Mouse (Mus musculus) olfactory bulb, adult 2 months (tissue): ENCODE measurements at regions not wholly inside any gene's neighbourhood (a gene's known extent, or its start where the extent isn't known, plus 50 kb on each side); places are given as distances from the start of the nearest gene placed in this dataset.

Experiments
- H3K27ac ChIP-seq: fragments of 200-500 bp; 2 replicates; pipeline ENCODE4 v1.5.1; 2012; ENCODE audit warnings: low read depth, low read length; ENCODE audit not compliant: insufficient read depth
- H3K4me1 ChIP-seq: fragments of 200-500 bp; 2 replicates; pipeline ENCODE4 v1.6.1; 2012; ENCODE audit warnings: low read length; ENCODE audit not compliant: control insufficient read depth, insufficient read depth
- H3K4me3 ChIP-seq: fragments of 200-500 bp; 2 replicates; pipeline ENCODE4 v1.5.1; 2012; ENCODE audit warnings: mild to moderate bottlenecking, low read depth, low read length, moderate library complexity; ENCODE audit not compliant: insufficient read depth
- CTCF ChIP-seq: fragments of 200-500 bp; IDR thresholded peaks from 2 replicates; pipeline ENCODE4 v1.5.1; 2012; ENCODE audit warnings: low read depth, mild to moderate bottlenecking, low read length, moderate library complexity; ENCODE audit not compliant: insufficient read depth
- POLR2A ChIP-seq: fragments of 200-500 bp; IDR thresholded peaks from 2 replicates; pipeline ENCODE4 v1.6.1; 2012; ENCODE audit warnings: mild to moderate bottlenecking, low read depth, low read length, moderate library complexity; ENCODE audit not compliant: insufficient read depth
- WGBS: fragments of 180-500 bp; shearing (Covaris S2); methylation state at CpG from one replicate; pipeline ENCODE4 v1.1.7; 2018; 5-methylcytosine and 5-hydroxymethylcytosine counted together

GRCm38 (mm10) chr4:101331231-101331630 lies 66.1 kb upstream of the Jak1 start:
- peaks cover 4% of the 10 kb centered on the region for H3K4me1 ChIP-seq
- H3K27ac ChIP-seq, result no peak overlapping the region
- no peak for TF ChIP-seq POLR2A
- TF ChIP-seq CTCF, result no peak
- H3K4me3 ChIP-seq, result no peak overlapping the region
- 91% methylated on average over 4 of the region's 4 CpGs for WGBS

GRCm38 (mm10) chr4:101329060-101329459 lies 64.0 kb upstream of the Jak1 start:
- no peak overlapping the region for H3K27ac ChIP-seq
- TF ChIP-seq POLR2A, result no peak
- TF ChIP-seq CTCF, result no peak
- H3K4me1 ChIP-seq, result peaks cover 4% of the 10 kb centered on the region
- 92% methylated on average over 7 of the region's 7 CpGs for WGBS
- H3K4me3 ChIP-seq, result no peak overlapping the region

- no peak overlapping the region for H3K4me3 ChIP-seq
- TF ChIP-seq POLR2A (no peak), CTCF (no peak)
- H3K27ac ChIP-seq, result no peak overlapping the region
- H3K4me1 ChIP-seq, result peaks cover 4% of the 10 kb centered on the region
- WGBS, result 88% methylated on average over 3 of the region's 3 CpGs
Observed at GRCm38 (mm10) chr4:101326067-101326466, 61.0 kb upstream of the Jak1 start.

- no peaks in the 10 kb centered on the region for H3K4me1 ChIP-seq
- TF ChIP-seq POLR2A (no peak), CTCF (no peak)
- no peak overlapping the region for H3K4me3 ChIP-seq
- 90% methylated on average over 2 of the region's 2 CpGs for WGBS
- H3K27ac ChIP-seq, result no peak overlapping the region
Observed at GRCm38 (mm10) chr4:101321731-101322130, 56.6 kb upstream of the Jak1 start.

- 83% methylated on average over 2 of the region's 2 CpGs for WGBS
- TF ChIP-seq CTCF (no peak), POLR2A (no peak)
- H3K4me3 ChIP-seq, result no peak overlapping the region
- H3K27ac ChIP-seq, result no peak overlapping the region
- no peaks in the 10 kb centered on the region for H3K4me1 ChIP-seq
Observed at GRCm38 (mm10) chr4:101320587-101320986, 55.5 kb upstream of the Jak1 start.

GRCm38 (mm10) chr4:101319681-101320220 lies 54.7 kb upstream of the Jak1 start:
- Histone ChIP-seq H3K27ac (no peak overlapping the region), H3K4me1 (no peaks in the 10 kb centered on the region), H3K4me3 (no peak overlapping the region)
- WGBS, result 90% methylated on average over 4 of the region's 4 CpGs
- TF ChIP-seq POLR2A (no peak), CTCF (no peak)

- no peak for TF ChIP-seq CTCF
- no peak for TF ChIP-seq POLR2A
- Histone ChIP-seq H3K4me1 (no peaks in the 10 kb centered on the region), H3K27ac (no peak overlapping the region), H3K4me3 (no peak overlapping the region)
- WGBS, result 85% methylated on average over 1 of the region's 1 CpGs
Observed at GRCm38 (mm10) chr4:101318836-101319235, 53.8 kb upstream of the Jak1 start.

GRCm38 (mm10) chr4:101316061-101316460 lies 51.0 kb upstream of the Jak1 start:
- H3K27ac ChIP-seq, result no peak overlapping the region
- H3K4me3 ChIP-seq, result no peak overlapping the region
- TF ChIP-seq POLR2A, result no peak
- TF ChIP-seq CTCF, result no peak
- WGBS, result 93% methylated on average over 6 of the region's 6 CpGs
- no peaks in the 10 kb centered on the region for H3K4me1 ChIP-seq
